Mouse (Mus musculus) lung, embryonic 15.5 days (tissue): ENCODE data around the gene Arhgap24. TPM values are rescaled to one million over a fixed set of nuclear protein-coding genes. Genes with fewer than 3 reads are reported as not detected.

Experiments used
- ATAC-seq: fragments of 200-750 bp; cut with Nextera tagmentation; 2 replicates; pipeline ENCODE4 v1.8.0; 2017; ENCODE audit warnings: moderate number of reproducible peaks, borderline replicate concordance; ENCODE audit not compliant: low FRiP score, low TSS enrichment; ENCODE audit errors: extremely low read depth
- H3K27ac ChIP-seq: fragments of 300-500 bp; sonication (generic); 2 replicates; pipeline ENCODE4 v1.5.1; 2015; ENCODE audit warnings: moderate library complexity, mild to moderate bottlenecking, inconsistent platforms
- H3K27me3 ChIP-seq: fragments of 300-500 bp; sonication (generic); 2 replicates; pipeline ENCODE4 v1.6.1; 2015; ENCODE audit warnings: inconsistent platforms
- H3K36me3 ChIP-seq: fragments of 300-500 bp; sonication (generic); 2 replicates; pipeline ENCODE4 v1.6.1; 2015; ENCODE audit warnings: inconsistent platforms
- H3K4me1 ChIP-seq: fragments of 300-500 bp; sonication (generic); 2 replicates; pipeline ENCODE4 v1.6.1; 2015; ENCODE audit warnings: inconsistent platforms
- H3K4me2 ChIP-seq: fragments of 300-500 bp; sonication (generic); 2 replicates; pipeline ENCODE4 v1.6.1; 2015; ENCODE audit warnings: inconsistent platforms, mild to moderate bottlenecking, moderate library complexity
- H3K4me3 ChIP-seq: fragments of 300-500 bp; sonication (generic); 2 replicates; pipeline ENCODE4 v1.5.1; 2015; ENCODE audit warnings: mild to moderate bottlenecking, inconsistent platforms
- H3K9ac ChIP-seq: fragments of 300-500 bp; sonication (generic); 2 replicates; pipeline ENCODE4 v1.6.1; 2015; ENCODE audit warnings: inconsistent platforms
- H3K9me3 ChIP-seq: fragments of 300-500 bp; sonication (generic); 2 replicates; pipeline ENCODE4 v1.6.1; 2016; ENCODE audit warnings: inconsistent platforms
- WGBS: fragments of 180-500 bp; shearing (Covaris S2); methylation state at CpG from one replicate; pipeline ENCODE4 v1.1.7; 2015; 5-methylcytosine and 5-hydroxymethylcytosine counted together
- polyA plus RNA-seq: library from polyadenylated mRNA; unstranded; fragments of >200 nt; fragmentation: Nextera tagmentation; extraction: Ambion mirVana; gene quantifications from 2 replicates; pipeline ENCODE4 v1.2.1, GENCODE M21; 2015

Gene Arhgap24
- polyA plus RNA-seq, 1 experiment from 2014 or later, result 35.3 TPM

DNA sequence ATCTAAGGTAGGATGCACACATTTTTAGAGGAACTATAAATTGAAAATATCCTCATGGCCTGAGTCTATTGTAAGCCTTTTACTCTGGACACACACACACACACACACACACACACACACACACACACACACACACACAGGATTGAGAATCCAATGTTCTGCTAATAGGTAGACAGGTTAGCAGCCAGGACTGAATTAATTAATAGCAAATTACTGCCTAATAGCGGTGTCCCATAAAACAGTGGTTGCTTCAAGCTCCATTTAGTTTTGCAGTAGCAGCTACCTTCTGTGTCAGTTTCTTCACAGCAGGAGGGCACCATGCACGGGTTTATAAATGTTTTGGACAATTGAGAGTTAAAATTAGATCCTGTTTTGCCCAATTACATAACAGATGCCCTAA lies 111.9 kb downstream of the Arhgap24 start:
- Histone ChIP-seq H3K4me3 (no peak overlapping the region), H3K4me2 (no peak overlapping the region)
- 76% methylated on average over 2 of the region's 2 CpGs for WGBS

DNA sequence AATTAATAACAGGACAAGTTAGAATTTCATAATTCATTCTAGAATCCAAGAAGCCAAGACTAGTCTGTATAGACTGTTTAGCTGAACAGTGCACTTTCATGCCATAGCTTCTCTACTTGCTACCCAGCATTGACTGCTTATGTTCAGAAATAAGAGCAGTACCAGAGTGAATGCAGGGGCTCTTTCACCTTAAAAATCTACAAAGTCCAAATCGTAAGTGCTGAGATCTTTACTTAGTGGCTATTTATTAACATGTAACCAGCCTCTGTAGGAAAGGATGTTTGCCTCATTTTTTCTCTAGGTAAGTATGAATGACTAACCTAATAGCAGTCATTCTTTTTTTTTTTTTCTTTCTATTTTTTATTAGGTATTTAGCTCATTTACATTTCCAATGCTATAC lies 117.9 kb downstream of the Arhgap24 start:
- H3K9me3 ChIP-seq, result no peaks in the 10 kb centered on the region
- H3K4me3 ChIP-seq, result no peak overlapping the region
- H3K4me1 ChIP-seq, result no peaks in the 10 kb centered on the region
- H3K36me3 ChIP-seq, result no peaks in the 10 kb centered on the region
- no peak overlapping the region for H3K4me2 ChIP-seq
- no peak for ATAC-seq
- 65% methylated on average over 1 of the region's 1 CpGs for WGBS
- H3K27me3 ChIP-seq, result no peaks in the 10 kb centered on the region
- no peak overlapping the region for H3K9ac ChIP-seq
- no peak overlapping the region for H3K27ac ChIP-seq

More for the DNA sequence above, 111.9 kb downstream of the Arhgap24 start:
- Histone ChIP-seq H3K9ac (no peak overlapping the region), H3K36me3 (no peaks in the 10 kb centered on the region), H3K27ac (no peak overlapping the region), H3K9me3 (no peaks in the 10 kb centered on the region), H3K4me1 (no peaks in the 10 kb centered on the region), H3K27me3 (no peaks in the 10 kb centered on the region)
- no peak for ATAC-seq

DNA sequence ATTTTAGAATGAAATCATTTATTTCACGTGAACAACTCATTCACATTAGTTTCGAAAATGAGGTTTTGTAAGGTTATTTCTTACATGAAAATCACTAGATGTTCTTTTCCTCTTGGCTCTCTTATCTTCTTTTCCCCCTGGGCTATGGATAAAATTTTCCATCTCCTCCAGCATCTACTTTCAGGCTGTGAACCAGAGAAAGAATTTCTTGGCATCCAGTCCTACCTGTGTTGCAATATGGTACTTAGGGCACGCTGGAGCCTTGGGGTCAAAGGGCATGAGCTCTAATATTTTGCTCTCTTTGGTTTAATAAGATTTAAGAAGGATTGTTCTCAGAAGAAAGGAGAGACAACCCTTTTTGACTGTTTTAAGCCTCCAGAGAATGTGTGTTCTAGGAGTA lies 132.4 kb downstream of the Arhgap24 start:
- no peaks in the 10 kb centered on the region for H3K9me3 ChIP-seq
- no peak overlapping the region for H3K4me3 ChIP-seq
- H3K9ac ChIP-seq, result no peak overlapping the region
- no peak for ATAC-seq
- 0 out of 2 replicates have a peak, but pooled peaks cover 4% of the 10 kb centered on the region for H3K4me1 ChIP-seq
- H3K27me3 ChIP-seq, result no peaks in the 10 kb centered on the region
- no peak overlapping the region for H3K4me2 ChIP-seq
- H3K27ac ChIP-seq, result no peak overlapping the region
- no peaks in the 10 kb centered on the region for H3K36me3 ChIP-seq
- 71% methylated on average over 3 of the region's 3 CpGs for WGBS

DNA sequence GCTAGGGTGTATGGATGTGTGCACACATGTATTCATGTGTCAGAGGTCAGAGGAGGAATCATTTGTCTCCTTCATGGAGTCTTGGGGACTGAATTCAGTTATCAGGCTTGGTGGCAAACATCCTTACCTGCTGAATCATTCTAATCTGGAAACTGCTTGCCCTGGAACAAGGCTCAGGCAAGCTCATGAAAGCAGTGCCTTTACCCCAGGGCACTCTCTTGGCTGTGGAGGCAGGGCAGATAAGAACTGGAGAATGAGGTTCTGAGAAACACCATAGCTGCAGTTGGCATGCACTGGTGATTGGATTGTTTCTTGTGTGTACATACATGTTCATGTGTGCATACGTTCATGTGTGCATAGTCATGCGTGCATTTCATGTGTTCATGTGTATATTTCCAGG lies 132.9 kb downstream of the Arhgap24 start:
- H3K27ac ChIP-seq, result no peak overlapping the region
- no peaks in the 10 kb centered on the region for H3K27me3 ChIP-seq
- 90% methylated on average over 2 of the region's 2 CpGs for WGBS
- no peak overlapping the region for H3K9ac ChIP-seq
- H3K4me1 ChIP-seq, result 0 out of 2 replicates have a peak, but pooled peaks cover 4% of the 10 kb centered on the region
- no peak overlapping the region for H3K4me3 ChIP-seq
- no peak overlapping the region for H3K4me2 ChIP-seq
- H3K9me3 ChIP-seq, result no peaks in the 10 kb centered on the region
- H3K36me3 ChIP-seq, result no peaks in the 10 kb centered on the region
- no peak for ATAC-seq

DNA sequence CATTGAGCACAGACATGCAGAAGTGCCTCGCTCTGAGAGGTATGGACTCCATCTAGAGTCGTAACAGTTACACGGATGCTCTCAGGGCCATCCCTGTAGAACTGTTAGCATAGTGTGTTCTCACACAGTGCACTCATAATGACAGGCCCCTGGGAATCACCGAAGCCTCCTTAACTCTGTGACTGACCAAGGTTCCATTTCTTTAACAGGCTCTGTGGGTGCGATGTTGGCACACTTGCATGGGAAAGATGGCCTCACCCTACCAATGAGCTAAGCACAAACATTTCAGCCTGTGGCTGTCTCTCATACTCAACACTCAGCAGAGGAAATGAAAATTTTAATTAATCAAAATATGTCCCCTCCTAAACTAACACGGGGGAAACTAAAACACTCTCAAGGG lies 134.1 kb downstream of the Arhgap24 start:
- H3K4me1 ChIP-seq, result 0 out of 2 replicates have a peak, but pooled peaks cover 4% of the 10 kb centered on the region
- no peak overlapping the region for H3K9ac ChIP-seq
- H3K4me3 ChIP-seq, result no peak overlapping the region
- no peaks in the 10 kb centered on the region for H3K36me3 ChIP-seq
- no peaks in the 10 kb centered on the region for H3K9me3 ChIP-seq
- ATAC-seq, result no peak
- 83% methylated on average over 6 of the region's 6 CpGs for WGBS
- no peak overlapping the region for H3K27ac ChIP-seq
- H3K27me3 ChIP-seq, result no peaks in the 10 kb centered on the region
- no peak overlapping the region for H3K4me2 ChIP-seq

DNA sequence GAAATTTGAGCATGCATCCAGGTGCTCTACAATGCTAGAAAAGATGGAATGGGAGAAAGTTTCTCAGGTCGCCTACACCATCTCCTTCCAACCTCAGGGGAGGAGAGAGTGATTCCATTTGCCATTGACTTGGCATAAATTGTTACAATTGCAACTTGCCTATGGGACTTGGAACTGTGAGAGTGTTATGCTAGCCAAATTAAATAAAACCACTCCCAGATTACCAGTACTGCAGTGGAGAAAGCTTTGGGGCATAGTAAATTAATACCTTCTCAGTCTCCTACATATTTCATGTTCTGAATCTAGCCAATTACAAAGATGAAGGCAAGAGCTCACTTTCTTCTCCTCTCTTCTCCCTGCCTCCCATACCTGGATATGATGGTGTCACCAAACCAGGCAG lies 139.8 kb downstream of the Arhgap24 start:
- no peak overlapping the region for H3K27ac ChIP-seq
- H3K4me3 ChIP-seq, result no peak overlapping the region
- H3K27me3 ChIP-seq, result no peaks in the 10 kb centered on the region
- H3K9me3 ChIP-seq, result no peaks in the 10 kb centered on the region
- no peaks in the 10 kb centered on the region for H3K36me3 ChIP-seq
- 81% methylated on average over 1 of the region's 1 CpGs for WGBS
- H3K9ac ChIP-seq, result no peak overlapping the region
- no peaks in the 10 kb centered on the region for H3K4me1 ChIP-seq
- H3K4me2 ChIP-seq, result no peak overlapping the region
- ATAC-seq, result no peak

DNA sequence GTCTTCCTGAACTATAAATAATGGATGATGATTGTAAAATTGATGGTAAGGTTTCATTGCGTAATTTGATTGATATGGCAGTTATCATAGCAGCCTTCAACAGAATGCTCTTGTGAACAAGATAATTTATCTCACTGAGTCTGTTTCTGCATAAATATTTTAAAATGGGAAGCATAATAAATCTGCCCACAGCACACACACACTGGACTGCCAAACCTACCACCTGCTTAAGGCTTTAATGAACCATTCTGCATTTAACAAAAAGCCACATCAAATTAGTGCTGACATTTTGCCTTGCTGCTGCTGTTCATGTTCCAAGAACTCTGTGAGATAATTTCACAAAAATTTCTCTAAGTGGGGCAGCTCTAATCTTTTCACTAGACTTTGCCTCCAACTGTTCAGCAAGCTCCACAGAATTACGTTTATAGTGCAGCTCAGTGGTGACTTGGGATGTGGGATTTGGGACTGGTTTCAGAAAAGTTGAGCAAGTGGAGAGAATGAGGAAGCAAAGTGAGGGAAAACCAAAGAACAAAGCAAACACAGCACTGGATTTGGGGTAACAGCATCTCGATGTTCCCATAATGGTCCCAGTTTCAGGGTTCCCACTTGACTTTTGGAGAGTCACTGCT lies 142.7 kb downstream of the Arhgap24 start:
- Histone ChIP-seq H3K9me3 (no peaks in the 10 kb centered on the region), H3K36me3 (no peaks in the 10 kb centered on the region), H3K27ac (no peak overlapping the region), H3K27me3 (no peaks in the 10 kb centered on the region), H3K4me3 (no peak overlapping the region), H3K4me2 (no peak overlapping the region), H3K4me1 (no peaks in the 10 kb centered on the region), H3K9ac (no peak overlapping the region)
- 66% methylated on average over 3 of the region's 3 CpGs for WGBS
- ATAC-seq, result no peak

DNA sequence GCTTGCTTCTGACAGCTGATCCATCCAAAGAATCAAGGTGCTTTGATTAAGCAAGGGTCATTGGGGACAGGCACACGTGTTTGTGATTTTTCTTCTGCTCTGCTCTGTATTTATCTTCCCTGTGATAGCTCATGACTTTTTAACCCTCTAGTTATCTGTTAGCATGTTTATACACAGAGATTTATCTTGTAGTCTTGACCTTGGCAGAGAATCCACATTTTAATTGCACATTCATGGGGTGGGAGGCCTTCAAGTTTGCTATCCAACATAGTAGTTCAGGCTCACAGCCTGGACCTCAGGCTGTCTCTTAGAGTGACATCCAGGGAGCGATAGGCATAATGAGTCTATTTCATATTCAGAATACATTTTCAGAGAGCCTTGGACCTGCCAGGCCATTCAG lies 145.5 kb downstream of the Arhgap24 start:
- ATAC-seq, result no peak
- WGBS, result 29% methylated on average over 2 of the region's 2 CpGs

DNA sequence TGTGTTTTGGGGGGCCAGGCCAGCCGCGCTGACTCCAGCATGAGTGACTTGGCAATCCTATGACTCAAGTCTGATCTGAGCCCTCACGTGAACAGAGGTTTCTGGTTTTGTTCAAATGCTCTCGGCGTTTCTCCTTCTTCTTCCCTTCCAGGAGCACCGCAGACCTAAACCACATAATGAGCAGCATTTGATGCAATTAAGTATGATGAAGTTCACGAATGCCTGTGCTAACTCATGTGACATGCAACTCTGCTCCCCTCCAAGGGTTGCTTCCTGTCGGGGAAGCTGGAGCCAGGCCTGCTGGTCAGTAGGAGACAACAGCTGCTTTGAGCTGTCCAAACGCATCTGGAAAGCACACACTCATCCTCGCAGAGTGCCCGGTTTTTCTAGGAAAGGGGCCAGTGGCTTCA lies 148.2 kb downstream of the Arhgap24 start:
- H3K9ac ChIP-seq, result no peak overlapping the region

More for the DNA sequence above, 145.5 kb downstream of the Arhgap24 start:
- Histone ChIP-seq H3K9ac (no peak overlapping the region), H3K4me3 (no peak overlapping the region), H3K4me1 (no peaks in the 10 kb centered on the region), H3K27ac (no peak overlapping the region), H3K27me3 (no peaks in the 10 kb centered on the region), H3K36me3 (no peaks in the 10 kb centered on the region), H3K4me2 (no peak overlapping the region), H3K9me3 (no peaks in the 10 kb centered on the region)

DNA sequence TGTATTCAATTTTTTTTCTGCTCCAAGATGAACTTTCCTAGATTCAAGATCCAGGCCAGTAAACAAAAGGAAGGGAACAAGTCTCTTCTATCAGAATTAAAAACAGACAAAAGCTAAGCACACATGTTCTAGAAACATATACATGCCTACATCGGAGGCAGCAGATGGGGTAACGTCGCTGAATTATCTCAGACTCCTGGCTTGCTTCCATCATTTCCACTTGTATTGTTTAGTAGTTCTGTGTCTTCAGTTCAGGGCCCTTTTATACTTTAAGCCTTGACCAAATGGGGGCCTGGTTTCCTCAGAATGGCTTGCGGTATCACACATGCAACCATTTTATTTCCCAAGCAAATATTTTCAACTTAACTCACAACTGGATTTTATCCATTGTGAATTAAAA lies 154.4 kb downstream of the Arhgap24 start:
- no peak for ATAC-seq
- no peak overlapping the region for H3K9ac ChIP-seq
- H3K4me2 ChIP-seq, result no peak overlapping the region
- WGBS, result 53% methylated on average over 4 of the region's 4 CpGs
- no peaks in the 10 kb centered on the region for H3K27me3 ChIP-seq
- no peak overlapping the region for H3K27ac ChIP-seq
- H3K9me3 ChIP-seq, result no peaks in the 10 kb centered on the region
- H3K36me3 ChIP-seq, result no peaks in the 10 kb centered on the region
- H3K4me1 ChIP-seq, result no peaks in the 10 kb centered on the region
- H3K4me3 ChIP-seq, result no peak overlapping the region

More for the DNA sequence above, 148.2 kb downstream of the Arhgap24 start:
- Histone ChIP-seq H3K27ac (peak overlapping the region; percentile 35; the same call in 1 of the 2 replicates), H3K36me3 (no peaks in the 10 kb centered on the region), H3K4me3 (no peak overlapping the region), H3K4me1 (no peaks in the 10 kb centered on the region), H3K27me3 (no peaks in the 10 kb centered on the region), H3K4me2 (no peak overlapping the region), H3K9me3 (no peaks in the 10 kb centered on the region)
- 57% methylated on average over 11 of the region's 11 CpGs for WGBS
- ATAC-seq, result peak; percentile 87; the same call in 1 of the 2 replicates

DNA sequence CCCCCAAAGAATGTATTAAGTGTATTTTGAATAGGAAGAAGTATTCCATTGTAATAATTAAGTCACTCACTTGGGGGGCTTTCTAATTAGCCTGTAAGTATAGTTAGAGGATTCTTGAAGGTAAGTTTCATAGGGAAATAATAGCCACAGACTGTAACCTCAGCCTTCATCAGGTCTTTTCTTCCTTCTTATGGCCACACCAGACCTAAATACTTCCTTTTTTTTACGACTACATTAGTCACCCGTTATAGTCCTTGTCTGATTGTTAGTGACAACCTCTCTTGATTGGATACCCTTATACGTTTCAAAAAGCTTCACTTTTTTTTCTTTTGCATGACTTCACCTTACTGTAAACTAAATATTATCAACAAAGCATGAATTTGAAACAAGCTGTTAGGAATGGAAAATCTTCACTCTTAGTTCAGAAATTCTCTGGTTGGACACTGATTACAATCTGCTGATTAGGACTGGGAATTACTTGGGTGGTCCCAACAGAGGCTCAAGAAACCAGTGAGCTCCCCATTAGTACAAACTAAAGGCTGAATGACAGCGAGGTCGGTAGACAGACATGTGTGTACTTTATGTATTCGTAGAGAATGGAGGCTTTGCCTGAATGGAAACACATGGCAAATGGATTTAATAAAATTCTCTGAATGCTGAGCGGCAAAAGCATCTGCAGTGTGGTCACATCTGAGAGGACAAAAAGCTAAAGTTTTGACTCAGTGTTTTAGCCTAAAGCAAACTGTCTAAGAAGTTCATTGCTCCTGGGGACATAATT lies 158.8 kb downstream of the Arhgap24 start:
- no peaks in the 10 kb centered on the region for H3K36me3 ChIP-seq
- H3K4me1 ChIP-seq, result no peaks in the 10 kb centered on the region
- 48% methylated on average over 7 of the region's 7 CpGs for WGBS
- H3K9me3 ChIP-seq, result no peaks in the 10 kb centered on the region
- no peak overlapping the region for H3K27ac ChIP-seq
- H3K9ac ChIP-seq, result no peak overlapping the region
- no peak for ATAC-seq
- H3K4me2 ChIP-seq, result no peak overlapping the region
- no peaks in the 10 kb centered on the region for H3K27me3 ChIP-seq
- no peak overlapping the region for H3K4me3 ChIP-seq

DNA sequence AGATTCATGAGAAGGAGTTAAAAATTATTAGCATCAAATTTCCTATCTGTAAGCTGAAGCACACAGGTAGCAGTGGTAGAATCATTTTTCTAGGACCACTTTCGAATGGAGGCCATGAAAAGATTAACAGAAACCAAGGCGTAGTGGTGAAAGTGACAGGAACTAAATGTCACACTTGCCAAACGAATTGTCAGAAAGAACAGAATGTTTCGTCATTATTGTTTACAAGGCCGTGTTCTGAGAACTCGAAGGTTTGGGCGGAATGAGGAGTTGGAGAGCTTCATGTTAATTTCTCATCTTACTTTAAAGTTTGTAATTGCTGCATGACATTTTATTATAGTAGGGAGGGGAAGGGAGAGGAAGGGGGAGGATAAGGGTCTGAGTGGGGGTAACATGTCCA lies 162.2 kb downstream of the Arhgap24 start:
- ATAC-seq, result no peak
- no peaks in the 10 kb centered on the region for H3K9me3 ChIP-seq
- H3K27me3 ChIP-seq, result no peaks in the 10 kb centered on the region
- H3K36me3 ChIP-seq, result no peaks in the 10 kb centered on the region
- no peak overlapping the region for H3K4me3 ChIP-seq
- no peaks in the 10 kb centered on the region for H3K4me1 ChIP-seq
- 61% methylated on average over 7 of the region's 7 CpGs for WGBS
- no peak overlapping the region for H3K27ac ChIP-seq
- H3K4me2 ChIP-seq, result no peak overlapping the region
- H3K9ac ChIP-seq, result no peak overlapping the region
